Mouse (Mus musculus): ENCODE measurements around the gene Lsm4. TPM values are rescaled to one million over a fixed set of nuclear protein-coding genes. Genes with fewer than 3 reads are reported as not detected.
A peak's percentile ranks its signal among the peaks of the same experiment; 100 is the strongest.

Gene Lsm4
- total and polyA plus RNA-seq, 3 experiments, result 143 to 240 (median 168) TPM

GRCm38 (mm10) chr8:70696019-70696885 is 23.2 kb downstream of the Lsm4 start:
- no peaks in the 10 kb centered on the region for H3K27me3 ChIP-seq (replicated peaks)
- no peak for TF ChIP-seq E2F4 (IDR thresholded peaks at IDR 0.05; ENCODE audit: insufficient replicate concordance, low read depth, low read length)
- TF ChIP-seq ZKSCAN1 (IDR thresholded peaks at IDR 0.05; ENCODE audit: borderline replicate concordance, low read depth, low read length), result no peak
- TF ChIP-seq SMC3 (IDR thresholded peaks at IDR 0.05; ENCODE audit: low read depth, low read length), result no peak
- no peak for TF ChIP-seq EP300 (IDR thresholded peaks at IDR 0.05; ENCODE audit: low read length)
- TF ChIP-seq ZMIZ1 (IDR thresholded peaks at IDR 0.05; ENCODE audit: low read depth, low read length), result no peak
- no peak for TF ChIP-seq ZC3H11A (IDR thresholded peaks at IDR 0.05; ENCODE audit: low read depth, low read length)
- no peak; the same call in 1 of the 2 replicates for TF ChIP-seq JUND (conservative IDR thresholded peaks at IDR 0.05; ENCODE audit: low read depth, low read length)
- TF ChIP-seq POLR2A (IDR thresholded peaks at IDR 0.05; ENCODE audit: low read depth, low read length), result peak; percentile 27; the same call in 1 of the 2 replicates
- TF ChIP-seq JUN (IDR thresholded peaks at IDR 0.05; ENCODE audit: insufficient read depth, low read depth, low read length), result no peak
- no peak for TF ChIP-seq ETS1 (conservative IDR thresholded peaks at IDR 0.05; ENCODE audit: low read depth, low read length)
- TF ChIP-seq MAFK (IDR thresholded peaks at IDR 0.05; ENCODE audit: insufficient replicate concordance, low read length), result no peak
- TF ChIP-seq GABPA (IDR thresholded peaks at IDR 0.05; ENCODE audit: insufficient replicate concordance, low read depth, low read length), result no peak
- no peak for TF ChIP-seq SIN3A (IDR thresholded peaks at IDR 0.05; ENCODE audit: low read length)
- TF ChIP-seq IRF4 (IDR thresholded peaks at IDR 0.05; ENCODE audit: low read depth, low read length), result peak; percentile 11; the same call in 1 of the 2 replicates
- TF ChIP-seq CHD2 (IDR thresholded peaks at IDR 0.05; ENCODE audit: low read length), result peak; percentile 88
- peak; percentile 84 for TF ChIP-seq TCF12 (IDR thresholded peaks at IDR 0.05; ENCODE audit: low read depth, low read length)
- TF ChIP-seq NRF1 (IDR thresholded peaks at IDR 0.05; ENCODE audit: low read depth, low read length), result peak; percentile 54; the same call in 1 of the 2 replicates
- no peak for TF ChIP-seq RCOR1 (conservative IDR thresholded peaks at IDR 0.05; ENCODE audit: low read depth, low read length)
- no peak for TF ChIP-seq CTCF (conservative IDR thresholded peaks at IDR 0.05 in 1 of 2, IDR thresholded peaks at IDR 0.05 in 1 of 2; ENCODE audit: low read depth in 2 of 2, low read length in 2 of 2)
- peak; percentile 58; the same call in 1 of the 2 replicates for TF ChIP-seq TBP (conservative IDR thresholded peaks at IDR 0.05; ENCODE audit: low read depth, low read length)
- TF ChIP-seq PAX5 (IDR thresholded peaks at IDR 0.05; ENCODE audit: low read length), result no peak
- TF ChIP-seq MAX (IDR thresholded peaks at IDR 0.05; ENCODE audit: low read length), result no peak; the same call in 1 of the 2 replicates
- TF ChIP-seq CHD1 (IDR thresholded peaks at IDR 0.05; ENCODE audit: low read depth, low read length), result no peak
- TF ChIP-seq HCFC1 (IDR thresholded peaks at IDR 0.05; ENCODE audit: low read depth, low read length), result no peak; the same call in 1 of the 2 replicates
- peak; percentile 6; the same call in 1 of the 2 replicates for TF ChIP-seq NELFE (IDR thresholded peaks at IDR 0.05; ENCODE audit: low read depth, low read length)
- TF ChIP-seq KAT2A (IDR thresholded peaks at IDR 0.05; ENCODE audit: insufficient replicate concordance, low read length), result no peak
- no peak for TF ChIP-seq MYC (IDR thresholded peaks at IDR 0.05; ENCODE audit: low read depth, low read length)
- peak; percentile 36; the same call in 1 of the 2 replicates for TF ChIP-seq BHLHE40 (IDR thresholded peaks at IDR 0.05; ENCODE audit: low read depth, low read length)
- TF ChIP-seq UBTF (IDR thresholded peaks at IDR 0.05; ENCODE audit: low read depth, low read length), result no peak; the same call in none of the 2 replicates
- no peak for TF ChIP-seq ZNF384 (IDR thresholded peaks at IDR 0.05; ENCODE audit: low read depth, low read length)
- TF ChIP-seq MAZ (IDR thresholded peaks at IDR 0.05; ENCODE audit: low read depth, low read length), result peak; percentile 52
- TF ChIP-seq USF1 (IDR thresholded peaks at IDR 0.05; ENCODE audit: low read depth, low read length), result no peak
- no peak for TF ChIP-seq POLR2AphosphoS2 (IDR thresholded peaks at IDR 0.05; ENCODE audit: low read depth, low read length)
- no peak for TF ChIP-seq ELF1 (IDR thresholded peaks at IDR 0.05; ENCODE audit: low read depth, low read length)
- TF ChIP-seq USF2 (conservative IDR thresholded peaks at IDR 0.05; ENCODE audit: low read depth, low read length), result no peak
- DNase-seq (ENCODE audit: extremely low read depth), result peak; percentile 88
- dilution Hi-C loops (cut with MboI; ENCODE audit: extremely low pct_ligation_motif_present, extremely low pct_unique_long_range_greater_than_20kb, low sequenced_read_pairs) (no loop called here), in situ Hi-C loops (cut with MboI; ENCODE audit: low pct_ligation_motif_present, low pct_unique_long_range_greater_than_20kb, low sequenced_read_pairs) (no loop called here)
- H3K4me3 ChIP-seq (replicated peaks in 1 of 3; ENCODE audit: low read depth in 2 of 3, low read length in 2 of 3, poor library complexity in 1 of 3), result peak overlapping the region in 2 of 3 experiments; percentile 27 to 43
- peak overlapping the region; percentile 79 for H3K4me2 ChIP-seq (ENCODE audit: insufficient read depth, low read depth, poor library complexity, severe bottlenecking)
- peak overlapping the region; percentile 99 for H3K27ac ChIP-seq (ENCODE audit: insufficient read depth, low read depth)
- peaks cover 18 to 56% of the 10 kb centered on the region in 2 experiments for H3K4me1 ChIP-seq (ENCODE audit: control insufficient read depth in 1 of 2, insufficient read depth in 2 of 2)
- H3K36me3 ChIP-seq (replicated peaks in 1 of 2; ENCODE audit: control insufficient read depth in 1 of 2, insufficient read depth in 1 of 2, low read length in 1 of 2), result peaks cover 0 to 7% of the 10 kb centered on the region in 2 experiments
- H3K79me2 ChIP-seq (replicated peaks; ENCODE audit: control insufficient read depth, extremely low read depth, insufficient read depth, poor library complexity, severe bottlenecking), result peaks cover 17% of the 10 kb centered on the region
- peak overlapping the region; percentile 83 for H3K9ac ChIP-seq (ENCODE audit: insufficient read depth, low read depth)
- no peaks in the 10 kb centered on the region for H3K9me3 ChIP-seq (replicated peaks; ENCODE audit: low read length)
